Comparison of ENCODE assay signal across 9 mouse cellular contexts in genomic region chr2:60418075-60418474, GRCm38 (mm10). TPM values are rescaled to one million over a fixed set of nuclear protein-coding genes. Genes with fewer than 3 reads are reported as not detected.
DNase-seq lines count a peak whose midpoint lies in the region; ATAC-seq and TF ChIP-seq lines count a peak whose summit lies in the region.
"Had no signal": no experiment of that assay in that cellular context is flagged by ENCODE, and none has a peak within 500 bp of the region (broad histone marks: within the 10 kb centered on the region; RNA-seq: fewer than 3 reads in every experiment).

No protein-coding gene starts in this region.

- H3K9ac ChIP-seq in embryonic facial prominence, embryonic 15.5 days, result no peak overlapping the region
- no peak overlapping the region for H3K9ac ChIP-seq in kidney, postnatal 0 days (ENCODE audit: low read depth, low read length)
- H3K9ac ChIP-seq in liver, embryonic 11.5 days (ENCODE audit: low read depth, low read length), result no peak overlapping the region

- no peaks in the 10 kb centered on the region for H3K9me3 ChIP-seq in embryonic facial prominence, embryonic 15.5 days (replicated peaks)
- H3K9me3 ChIP-seq in heart, embryonic 10.5 days, result no peaks in the 10 kb centered on the region
- H3K9me3 ChIP-seq in kidney, postnatal 0 days (replicated peaks; ENCODE audit: low read length), result no peaks in the 10 kb centered on the region
- no peaks in the 10 kb centered on the region for H3K9me3 ChIP-seq in liver, embryonic 11.5 days (ENCODE audit: control insufficient read depth, low read length)

- H3K4me1 ChIP-seq in embryonic facial prominence, embryonic 15.5 days, result 0 out of 2 replicates have a peak, but pooled peaks cover 3% of the 10 kb centered on the region
- peaks cover 4% of the 10 kb centered on the region; the same call in 1 of the 2 replicates for H3K4me1 ChIP-seq in heart, embryonic 10.5 days
- no peaks in the 10 kb centered on the region for H3K4me1 ChIP-seq in kidney, postnatal 0 days (replicated peaks; ENCODE audit: insufficient read depth, low read length)
- H3K4me1 ChIP-seq in liver, embryonic 11.5 days (replicated peaks; ENCODE audit: control insufficient read depth, insufficient read depth, low read length), result no peaks in the 10 kb centered on the region

- H3K27ac ChIP-seq in embryonic facial prominence, embryonic 15.5 days (replicated peaks), result no peak overlapping the region
- no peak overlapping the region for H3K27ac ChIP-seq in heart, embryonic 10.5 days
- no peak overlapping the region for H3K27ac ChIP-seq in kidney, postnatal 0 days
- no peak overlapping the region for H3K27ac ChIP-seq in liver, embryonic 11.5 days (ENCODE audit: low read depth, low read length)

- TF ChIP-seq CTCF in kidney, postnatal 0 days (IDR thresholded peaks at IDR 0.05; ENCODE audit: low read depth), result peak; percentile 92

- H3K4me2 ChIP-seq in embryonic facial prominence, embryonic 15.5 days (replicated peaks), result no peak overlapping the region
- no peak overlapping the region for H3K4me2 ChIP-seq in kidney, postnatal 0 days (ENCODE audit: low read length)
- no peak overlapping the region for H3K4me2 ChIP-seq in liver, embryonic 11.5 days

- 0 out of 2 replicates have a peak, but pooled peaks have one; percentile 60 for ATAC-seq in embryonic facial prominence, embryonic 15.5 days (ENCODE audit: insufficient number of reproducible peaks, low FRiP score, low TSS enrichment, low read depth)
- ATAC-seq in kidney, postnatal 0 days (replicated peaks; ENCODE audit: low FRiP score, low read depth), result peak; percentile 82
- peak; percentile 78 for ATAC-seq in liver, embryonic 11.5 days (replicated peaks; ENCODE audit: low FRiP score)

- DNase-seq in CD4-positive helper T cell, adult 2 months (ENCODE audit: low read depth, low spot score), result peak; percentile 63
- peak; percentile 25 to 64 for DNase-seq in adrenal gland, postnatal 4 days (ENCODE audit: low spot score in 2 of 2)
- peak; percentile 88 for DNase-seq in heart, embryonic 10.5 days (ENCODE audit: low spot score)
- peak; percentile 87 for DNase-seq in kidney, postnatal 0 days (ENCODE audit: low spot score)
- peak; percentile 62 for DNase-seq in liver, embryonic 11.5 days (ENCODE audit: low spot score)
- peak; percentile 40 to 53 for DNase-seq in natural killer cell, adult 2 months (ENCODE audit: low spot score in 2 of 2)
- DNase-seq in telencephalon, adult 2 months (ENCODE audit: low read depth, low spot score), result peak; percentile 38

- no peaks in the 10 kb centered on the region for H3K27me3 ChIP-seq in embryonic facial prominence, embryonic 15.5 days
- H3K27me3 ChIP-seq in heart, embryonic 10.5 days (ENCODE audit: insufficient read depth, poor library complexity, severe bottlenecking), result no peaks in the 10 kb centered on the region
- H3K27me3 ChIP-seq in kidney, postnatal 0 days (ENCODE audit: insufficient read depth, low read length), result no peaks in the 10 kb centered on the region
- H3K27me3 ChIP-seq in liver, embryonic 11.5 days (replicated peaks; ENCODE audit: control insufficient read depth, insufficient read depth, low read length), result no peaks in the 10 kb centered on the region

- 11% methylated on average over 6 of the region's 6 CpGs for WGBS in embryonic facial prominence, embryonic 15.5 days
- WGBS in heart, embryonic 10.5 days, result 6% methylated on average over 6 of the region's 6 CpGs
- WGBS in kidney, postnatal 0 days, result 6% methylated on average over 6 of the region's 6 CpGs
- WGBS in liver, embryonic 11.5 days, result 4% methylated on average over 6 of the region's 6 CpGs

- no peak overlapping the region for H3K4me3 ChIP-seq in embryonic facial prominence, embryonic 15.5 days (replicated peaks)
- H3K4me3 ChIP-seq in heart, embryonic 10.5 days, result no peak overlapping the region
- H3K4me3 ChIP-seq in kidney, postnatal 0 days (replicated peaks; ENCODE audit: low read depth, low read length), result no peak overlapping the region
- H3K4me3 ChIP-seq in liver, embryonic 11.5 days (ENCODE audit: low read depth, low read length), result no peak overlapping the region
- H3K4me3 ChIP-seq: erythroblast, embryonic 14.5 days had no signal

- no peaks in the 10 kb centered on the region for H3K36me3 ChIP-seq in embryonic facial prominence, embryonic 15.5 days
- H3K36me3 ChIP-seq in heart, embryonic 10.5 days, result no peaks in the 10 kb centered on the region
- H3K36me3 ChIP-seq in kidney, postnatal 0 days (ENCODE audit: insufficient read depth, low read length), result no peaks in the 10 kb centered on the region
- H3K36me3 ChIP-seq in liver, embryonic 11.5 days (ENCODE audit: control insufficient read depth, insufficient read depth, low read length), result no peaks in the 10 kb centered on the region

RNA-seq across cellular contexts. Expression of gene Ly75, which starts 35.0 kb away (rescaled TPM):
- total RNA-seq in adrenal gland, postnatal 4 days (2021), result 1 to 10 TPM; 1.5 to 1.7 TPM
- 1.1 and 1.5 TPM in 2 replicates for polyA plus RNA-seq in embryonic facial prominence, embryonic 15.5 days (2015; fragmentation: Nextera tagmentation; extraction: Ambion mirVana)
- 5.3 and 6.6 TPM in 2 replicates for polyA plus RNA-seq in heart, embryonic 10.5 days (2016; fragmentation: Nextera tagmentation; extraction: Ambion mirVana)
- polyA plus RNA-seq in kidney, postnatal 0 days (2015; fragmentation: Nextera tagmentation; extraction: Ambion mirVana), result 1.4 and 1.6 TPM in 2 replicates
- 8.5 and 9.3 TPM in 2 replicates for polyA plus RNA-seq in liver, embryonic 11.5 days (2014; fragmentation: Nextera tagmentation; extraction: Ambion mirVana)
- polyA plus RNA-seq: erythroblast, embryonic 14.5 days had no signal

Comparison
In these comparisons a context has a peak if more than half of its experiments do, and no peak if none do; other contexts are left out.
1. DNase-seq: peak in every context shown above with its lines; median percentile 88 in heart, embryonic 10.5 days; 87 in kidney, postnatal 0 days; 63 in CD4-positive helper T cell, adult 2 months; 62 in liver, embryonic 11.5 days; 46 in natural killer cell, adult 2 months; 44 in adrenal gland, postnatal 4 days; 38 in telencephalon, adult 2 months.